Mouse (Mus musculus) MN1 (cell line): ENCODE data around the gene Ankrd63.

Source experiments
- DNase-seq: peaks from one replicate; pipeline ENCODE4 v3.0.0-alpha.2; 2016; ENCODE audit warnings: low spot score

Ankrd63 gene

GRCm38 (mm10) chr2:118703913-118704730, at the start of gene Ankrd63:
Ankrd63 (minus strand) TSS chr2:118703963.
- DNase-seq = no peak

DNA sequence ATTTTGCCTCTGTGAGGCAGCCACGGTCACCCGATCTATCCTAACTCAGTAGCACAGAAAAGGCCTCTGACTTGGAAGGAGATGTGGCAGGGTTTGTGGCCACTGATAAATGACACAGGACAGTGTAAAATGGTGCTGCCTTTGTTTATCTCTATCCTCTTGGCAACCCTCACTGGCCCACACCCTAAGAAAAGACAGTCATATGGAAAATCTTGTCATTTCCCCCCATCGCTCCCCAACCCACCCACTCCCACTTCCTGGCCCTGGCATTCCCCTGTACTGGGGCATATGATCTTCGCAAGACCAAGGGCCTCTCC, 49.0 kb upstream of the Ankrd63 start:
- DNase-seq = no peak

- peak; percentile 86 for DNase-seq
Measured at GRCm38 (mm10) chr2:118751896-118752791, 48.4 kb upstream of the Ankrd63 start.

DNA sequence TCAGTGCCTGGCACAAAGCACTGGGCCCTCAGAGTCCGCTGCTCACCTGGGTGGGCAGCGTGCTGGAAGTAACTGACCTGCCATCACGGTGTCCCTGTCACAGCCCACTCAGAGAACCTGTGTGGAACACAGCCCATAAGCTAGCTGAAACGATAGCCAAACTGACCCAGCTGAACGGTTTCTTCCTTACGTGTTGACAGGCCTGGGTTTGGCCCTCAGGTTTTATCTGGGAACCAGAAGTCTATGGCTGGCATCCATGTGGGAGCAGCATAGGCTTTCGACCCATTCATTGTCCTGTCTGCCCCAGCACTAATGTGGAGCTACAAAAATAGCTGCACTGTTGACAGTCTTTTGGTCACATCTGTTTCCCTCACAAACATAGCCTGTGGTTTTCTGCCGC, 46.7 kb upstream of the Ankrd63 start:
- no peak for DNase-seq

- DNase-seq = no peak
Measured at GRCm38 (mm10) chr2:118749341-118749884, 45.6 kb upstream of the Ankrd63 start.

DNA sequence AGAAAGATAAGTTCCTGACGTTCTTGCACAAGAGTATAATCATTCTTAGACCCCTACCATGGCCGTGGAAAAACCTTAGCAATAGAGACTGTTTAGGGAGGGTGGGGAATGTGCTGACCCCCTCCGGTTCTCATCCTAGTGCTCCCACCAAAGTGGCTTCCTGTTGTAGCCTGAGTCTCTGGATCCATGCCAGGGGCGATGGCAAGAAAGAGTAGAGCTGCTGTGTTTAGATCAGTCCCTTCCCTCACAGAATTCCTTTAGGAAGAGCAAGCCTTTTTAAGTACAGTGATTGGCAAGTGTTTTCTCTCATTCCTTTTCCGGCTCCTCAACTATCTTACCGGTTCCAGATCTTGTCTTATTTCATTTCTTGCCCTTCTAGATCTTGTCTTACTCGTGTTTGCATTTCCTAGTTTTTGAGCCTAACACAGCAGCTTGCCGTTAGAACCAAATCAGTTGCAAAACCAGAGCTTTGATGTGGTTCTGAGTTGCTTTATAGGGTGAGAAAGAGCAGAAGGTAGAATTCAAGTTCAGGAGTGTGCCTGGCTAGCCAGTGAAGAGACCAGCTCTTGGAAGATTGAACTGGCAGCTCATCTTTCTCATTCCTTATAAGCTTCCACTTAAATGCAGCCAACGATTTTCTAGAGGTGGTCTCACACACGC, 43.7 kb upstream of the Ankrd63 start:
- DNase-seq = peak; percentile 49

DNA sequence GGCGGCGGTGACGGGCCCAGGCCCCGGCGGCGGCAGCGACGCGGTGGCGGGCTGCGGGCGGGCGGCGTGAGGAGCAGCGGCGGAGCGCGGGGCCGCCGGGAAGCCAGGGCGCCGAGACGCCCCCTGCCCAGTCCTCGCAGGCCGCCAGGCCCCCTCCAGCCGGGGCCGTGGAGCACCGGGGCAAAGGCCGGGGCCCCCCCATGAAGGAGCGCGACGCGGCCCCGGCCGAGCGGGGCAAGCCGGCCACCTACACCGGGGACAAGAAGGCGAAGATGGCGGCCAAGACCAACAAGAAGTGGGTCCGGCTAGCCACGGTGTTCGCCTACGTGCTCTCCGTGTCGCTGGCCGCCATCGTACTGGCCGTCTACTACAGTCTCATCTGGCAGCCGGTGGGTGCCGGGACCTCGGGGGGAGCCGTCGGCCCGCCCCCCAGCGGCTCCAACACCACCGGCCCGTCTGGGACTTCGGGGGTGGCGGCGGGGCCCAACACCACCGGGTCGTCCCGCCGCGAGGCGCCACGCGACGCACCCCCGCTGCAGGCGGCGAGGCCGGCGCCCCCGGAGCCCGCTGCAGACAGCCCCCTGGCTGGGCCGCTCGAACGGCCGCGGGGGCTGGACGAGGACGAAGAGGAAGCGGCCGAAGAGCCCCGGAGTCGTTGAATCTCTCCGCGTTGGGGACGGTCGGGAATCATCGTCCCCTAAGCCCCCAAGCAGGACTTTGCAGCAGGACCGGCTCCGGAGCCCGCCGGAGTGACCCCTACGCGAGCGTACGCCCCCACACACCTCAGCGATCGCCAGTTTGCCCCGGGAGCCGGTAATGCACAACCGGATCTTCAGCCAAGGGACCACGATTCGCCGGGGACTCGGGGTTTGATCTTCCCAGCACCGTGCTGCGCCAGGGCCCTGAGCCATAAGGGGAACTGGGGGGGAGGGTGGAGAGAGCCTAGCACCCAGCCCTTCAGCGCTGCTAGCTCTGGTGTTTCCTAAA, 42.4 kb upstream of the Ankrd63 start:
- peak; percentile 38 for DNase-seq

DNA sequence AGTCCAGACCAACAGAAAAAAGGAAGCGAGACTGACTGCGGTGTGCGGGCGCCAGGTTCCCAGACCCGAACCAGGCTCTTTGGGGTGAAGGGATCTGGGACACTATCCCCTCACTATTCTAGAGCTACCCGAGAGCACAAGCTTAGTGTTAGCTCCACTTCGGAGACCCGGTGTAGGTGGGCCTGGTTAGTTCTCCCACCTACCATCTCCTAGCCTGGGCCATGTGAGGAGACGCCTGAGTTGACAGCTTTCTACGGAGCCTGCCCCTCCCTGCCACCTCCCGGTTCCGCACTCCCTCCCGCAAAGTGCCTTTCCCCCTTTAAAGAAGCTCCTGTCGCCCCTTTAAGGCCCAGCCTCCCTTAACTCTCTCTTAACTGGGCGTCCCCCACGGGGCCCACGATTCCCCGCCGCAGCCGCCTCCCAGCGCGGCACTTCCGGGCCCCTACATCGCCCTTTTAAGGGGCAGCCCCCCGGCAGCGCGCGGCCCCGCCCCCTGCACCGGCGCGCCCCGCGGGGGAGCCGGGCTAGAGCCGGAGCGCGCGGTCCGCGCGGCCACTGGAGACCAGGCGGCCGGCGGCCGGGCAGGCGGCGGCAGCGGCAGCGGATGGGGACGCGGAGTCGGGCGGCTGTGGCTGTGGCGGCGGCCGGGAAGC, 41.6 kb upstream of the Ankrd63 start, which contains the start of gene Inafm2:
Gene Inafm2, plus strand, starts transcription at position 527 of the 653 bp plus-strand sequence.
- DNase-seq = peak; percentile 86

- DNase-seq = no peak
Measured at GRCm38 (mm10) chr2:118744621-118745020, 40.9 kb upstream of the Ankrd63 start.

GRCm38 (mm10) chr2:118743261-118743943, 39.6 kb upstream of the Ankrd63 start:
- peak; percentile 75 for DNase-seq

DNA sequence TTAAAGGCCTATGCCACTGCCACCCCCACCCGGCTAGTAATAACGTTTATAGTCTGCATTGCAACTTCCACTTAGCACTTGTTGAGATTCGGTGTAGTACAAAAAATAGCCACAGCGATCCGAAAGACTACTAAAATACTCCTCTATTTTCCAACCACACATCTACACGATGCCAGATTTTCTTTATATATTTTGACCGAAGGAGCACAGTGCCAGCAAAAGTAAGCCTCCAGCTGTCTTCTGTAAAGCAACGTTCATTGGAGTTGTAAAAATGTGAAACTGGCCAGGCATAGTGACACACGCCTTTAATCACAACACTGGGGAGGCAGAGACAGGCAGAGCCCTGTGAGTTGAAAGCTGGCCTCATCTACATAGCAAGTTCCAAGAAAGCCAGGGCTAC, 37.4 kb upstream of the Ankrd63 start:
- no peak for DNase-seq

- DNase-seq = no peak
Measured at GRCm38 (mm10) chr2:118740341-118740740, 36.6 kb upstream of the Ankrd63 start.

DNA sequence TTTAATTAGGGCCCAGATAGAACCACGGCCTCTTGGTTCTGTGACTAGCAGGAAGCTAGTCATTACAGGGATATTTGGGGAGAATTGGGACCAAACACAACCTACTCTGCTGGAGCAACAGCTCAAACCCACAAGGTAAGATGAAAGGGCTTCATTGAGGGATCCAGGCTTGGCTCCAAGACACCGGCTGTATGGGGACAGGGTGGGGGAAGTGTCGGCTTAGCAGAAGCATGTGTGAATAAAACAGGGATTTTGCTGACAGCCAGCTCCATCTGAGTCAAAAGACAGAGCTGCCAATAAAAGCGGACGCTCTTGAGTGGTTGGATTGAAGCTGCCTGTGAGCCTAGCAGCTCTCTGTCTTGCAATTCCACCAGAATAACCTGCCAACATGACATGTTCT, 29.6 kb upstream of the Ankrd63 start:
- no peak for DNase-seq

DNA sequence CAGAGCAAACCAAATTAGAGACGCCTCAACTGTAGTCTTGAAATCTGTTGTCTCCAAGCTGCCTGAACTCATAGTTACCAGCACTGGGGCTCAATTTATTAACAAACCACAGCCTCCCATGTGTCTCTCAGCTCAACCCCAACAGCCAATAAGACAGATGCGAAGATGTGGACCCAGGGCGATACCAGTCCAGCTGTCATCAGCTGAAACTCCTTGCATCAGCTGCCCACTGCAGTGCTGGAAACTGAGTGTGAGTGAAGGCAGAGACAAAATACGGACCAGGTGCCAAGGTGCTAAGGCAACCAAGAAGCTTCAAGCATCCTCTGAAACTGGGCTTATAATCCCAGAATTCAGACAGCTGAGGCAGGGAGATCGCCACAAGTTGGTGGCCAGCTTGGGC, 28.2 kb upstream of the Ankrd63 start:
- no peak for DNase-seq

DNA sequence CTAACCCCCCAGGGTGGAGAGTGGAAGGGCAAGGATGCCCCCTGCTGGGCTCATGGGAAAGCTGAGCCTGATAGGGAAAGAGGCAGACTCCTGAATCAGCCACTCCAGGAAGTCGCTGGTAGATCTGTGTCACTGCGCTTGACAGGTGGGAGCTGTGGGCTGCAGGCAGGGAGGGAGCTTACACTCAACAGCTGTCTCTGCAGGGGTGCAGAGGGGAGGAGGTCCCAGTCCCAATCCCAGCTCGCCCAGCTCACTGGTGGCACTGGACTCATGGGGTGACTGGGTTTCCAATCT, 26.8 kb upstream of the Ankrd63 start:
- peak; percentile 45 for DNase-seq

GRCm38 (mm10) chr2:118729816-118730621, 26.3 kb upstream of the Ankrd63 start:
- DNase-seq = no peak

GRCm38 (mm10) chr2:118729194-118729593, 25.4 kb upstream of the Ankrd63 start:
- no peak for DNase-seq

GRCm38 (mm10) chr2:118728337-118728736, 24.6 kb upstream of the Ankrd63 start, which contains the start of gene Plcb2:
Plcb2 (minus strand) TSS chr2:118728438.
- no peak for DNase-seq

DNA sequence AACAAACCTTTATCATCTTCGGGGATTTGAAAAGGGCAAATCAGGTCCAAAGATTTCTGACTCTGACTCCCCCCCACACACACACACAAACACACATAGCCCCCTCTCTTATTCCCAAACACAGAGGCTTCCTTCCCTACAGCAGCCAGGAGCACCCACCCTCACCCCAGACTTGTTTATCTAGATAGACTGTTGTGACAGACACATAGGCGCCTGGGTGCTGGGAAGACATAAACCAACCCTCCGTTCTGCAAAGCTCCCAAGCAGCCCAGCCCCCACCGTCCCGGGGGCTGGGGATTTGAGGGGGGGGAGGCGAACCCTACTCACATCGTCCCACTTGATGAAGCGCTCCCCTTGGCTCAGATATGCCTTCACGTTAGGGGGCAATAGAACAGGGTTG, 24.1 kb upstream of the Ankrd63 start:
- no peak for DNase-seq
